Mouse (Mus musculus): ENCODE data around the gene Nxnl2.

Gene Nxnl2

GRCm38 (mm10) chr13:51170691-51171680 is at the start of gene Nxnl2:
Gene Nxnl2, plus strand, starts transcription at chr13:51171022.
- peak in 1 of 2 experiments; percentile 42 for DNase-seq (ENCODE audit: low spot score in 2 of 2)

GRCm38 (mm10) chr13:51121966-51122365 is 48.9 kb upstream of the Nxnl2 start:
- DNase-seq (ENCODE audit: low spot score in 2 of 2): no peak

- DNase-seq (ENCODE audit: low spot score in 2 of 2): no peak
Measured at GRCm38 (mm10) chr13:51122771-51123170, 48.1 kb upstream of the Nxnl2 start.

DNA sequence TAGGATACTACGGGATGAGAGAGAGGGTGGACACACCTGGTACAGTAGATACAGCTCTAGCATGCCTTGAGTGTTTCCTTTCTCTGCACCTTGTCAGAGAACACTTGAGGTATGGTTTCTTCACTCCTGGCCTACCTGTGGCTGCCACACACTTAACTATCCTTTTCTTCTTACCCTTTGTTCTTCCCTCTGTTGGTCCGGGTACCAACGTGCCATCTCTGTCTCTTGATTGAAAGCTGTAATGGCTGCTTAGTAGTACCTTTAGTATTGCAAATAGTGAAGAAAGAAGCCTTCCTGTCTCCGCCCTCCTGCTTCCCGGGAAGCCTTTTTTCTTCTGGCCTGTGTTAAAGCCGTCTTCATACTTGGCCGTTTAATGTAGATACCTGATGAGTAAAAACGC is 45.5 kb upstream of the Nxnl2 start:
- DNase-seq (ENCODE audit: low spot score in 2 of 2): no peak

GRCm38 (mm10) chr13:51127906-51128305 is 42.9 kb upstream of the Nxnl2 start:
- no peak for DNase-seq (ENCODE audit: low spot score in 2 of 2)

DNA sequence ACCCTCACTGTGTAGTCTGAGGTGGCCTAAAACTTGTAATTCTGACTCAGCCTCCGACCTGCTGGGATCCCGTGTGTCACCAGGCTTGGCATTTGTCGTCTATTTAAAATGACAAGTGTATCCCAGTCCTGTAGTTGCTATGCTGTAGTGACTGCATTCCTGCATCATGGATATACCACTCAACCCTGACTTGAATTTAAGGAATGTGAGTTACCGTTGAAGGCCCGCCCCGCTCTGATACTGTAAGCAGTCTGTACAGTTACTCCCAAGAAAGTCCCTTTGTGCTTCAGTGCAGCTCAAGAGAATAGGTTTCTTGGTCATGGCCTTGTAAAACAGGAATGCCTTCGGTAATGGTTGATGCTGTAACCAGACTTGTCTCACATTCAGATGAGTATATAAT is 42.4 kb upstream of the Nxnl2 start:
- DNase-seq (ENCODE audit: low spot score in 2 of 2): no peak

- DNase-seq (ENCODE audit: low spot score in 2 of 2): no peak
Measured at GRCm38 (mm10) chr13:51131179-51131578, 39.6 kb upstream of the Nxnl2 start.

GRCm38 (mm10) chr13:51136315-51136714 is 34.5 kb upstream of the Nxnl2 start:
- no peak for DNase-seq (ENCODE audit: low spot score in 2 of 2)

DNA sequence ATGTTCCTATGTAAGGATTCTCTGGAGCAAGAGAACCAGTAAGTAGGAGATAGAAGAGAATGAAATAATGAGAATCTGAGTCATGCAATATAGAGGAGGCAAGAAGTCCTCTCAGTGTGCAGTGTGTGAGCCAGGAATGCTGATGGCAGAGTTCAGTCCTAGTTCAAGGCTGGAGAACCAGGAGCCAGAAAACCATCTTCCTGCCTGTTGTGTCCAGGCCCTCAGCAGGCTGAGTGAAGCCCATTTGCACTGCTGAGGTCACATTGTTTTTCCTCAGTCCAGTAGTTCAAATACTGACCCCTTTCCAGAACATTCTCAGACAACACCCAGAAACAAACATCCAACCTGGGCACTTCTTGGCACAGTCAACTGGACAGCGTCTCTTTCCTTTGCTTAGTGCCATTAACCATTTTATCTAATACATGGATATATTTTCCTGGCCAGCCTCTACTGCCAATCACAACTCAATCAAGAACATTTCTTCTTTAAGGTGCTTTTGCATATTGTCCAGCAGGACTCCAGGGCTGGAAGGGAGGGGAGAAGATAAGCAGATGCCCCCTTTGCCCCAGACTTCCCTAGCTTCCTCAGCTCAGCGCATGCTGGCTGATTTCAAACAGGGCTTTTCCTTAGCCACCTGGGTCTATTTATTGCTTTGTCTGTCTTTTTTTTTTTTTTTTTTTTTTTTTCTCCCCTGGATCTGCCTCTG is 33.7 kb upstream of the Nxnl2 start:
- no peak for DNase-seq (ENCODE audit: low spot score in 2 of 2)

- DNase-seq (ENCODE audit: low spot score in 2 of 2): no peak
Measured at GRCm38 (mm10) chr13:51137702-51138031, 33.2 kb upstream of the Nxnl2 start.

GRCm38 (mm10) chr13:51147106-51147505 is 23.7 kb upstream of the Nxnl2 start:
- no peak for DNase-seq (ENCODE audit: low spot score in 2 of 2)

DNA sequence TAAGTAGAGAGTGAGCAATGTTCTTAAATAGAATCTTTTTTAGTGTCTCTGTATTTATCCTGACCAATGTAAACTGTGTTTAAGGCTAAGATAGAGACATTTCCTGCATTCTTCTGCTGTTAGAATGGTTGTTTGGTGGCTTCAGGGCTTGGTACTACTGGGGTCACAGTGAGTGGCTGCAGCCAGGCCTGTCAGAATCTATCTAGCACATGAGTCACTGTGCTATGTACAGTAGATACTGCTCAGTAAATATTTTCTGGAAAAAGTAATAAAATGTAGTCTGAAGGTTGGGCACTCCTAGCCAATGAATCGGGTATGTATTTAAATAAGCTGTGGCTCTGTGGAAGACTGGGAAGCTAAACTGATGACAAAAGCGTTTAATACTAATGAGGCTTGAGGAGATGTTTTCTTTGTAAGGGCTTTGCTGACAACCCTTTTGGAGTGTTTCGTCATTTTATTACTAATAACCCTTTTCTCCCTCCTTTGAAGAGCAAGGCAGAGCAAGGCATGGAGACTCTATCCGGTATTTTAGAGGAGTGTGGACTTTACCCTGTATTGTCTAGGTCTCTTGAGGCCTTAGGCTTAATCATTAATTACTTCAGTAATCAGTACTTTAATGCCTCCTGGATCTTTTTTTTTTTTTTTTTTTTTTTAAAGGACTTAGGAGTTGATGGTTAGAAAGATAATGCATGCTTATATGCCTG is 17.7 kb upstream of the Nxnl2 start:
- no peak for DNase-seq (ENCODE audit: low spot score in 2 of 2)

- DNase-seq (ENCODE audit: low spot score in 2 of 2): no peak
Measured at GRCm38 (mm10) chr13:51153670-51154030, 17.2 kb upstream of the Nxnl2 start.

DNA sequence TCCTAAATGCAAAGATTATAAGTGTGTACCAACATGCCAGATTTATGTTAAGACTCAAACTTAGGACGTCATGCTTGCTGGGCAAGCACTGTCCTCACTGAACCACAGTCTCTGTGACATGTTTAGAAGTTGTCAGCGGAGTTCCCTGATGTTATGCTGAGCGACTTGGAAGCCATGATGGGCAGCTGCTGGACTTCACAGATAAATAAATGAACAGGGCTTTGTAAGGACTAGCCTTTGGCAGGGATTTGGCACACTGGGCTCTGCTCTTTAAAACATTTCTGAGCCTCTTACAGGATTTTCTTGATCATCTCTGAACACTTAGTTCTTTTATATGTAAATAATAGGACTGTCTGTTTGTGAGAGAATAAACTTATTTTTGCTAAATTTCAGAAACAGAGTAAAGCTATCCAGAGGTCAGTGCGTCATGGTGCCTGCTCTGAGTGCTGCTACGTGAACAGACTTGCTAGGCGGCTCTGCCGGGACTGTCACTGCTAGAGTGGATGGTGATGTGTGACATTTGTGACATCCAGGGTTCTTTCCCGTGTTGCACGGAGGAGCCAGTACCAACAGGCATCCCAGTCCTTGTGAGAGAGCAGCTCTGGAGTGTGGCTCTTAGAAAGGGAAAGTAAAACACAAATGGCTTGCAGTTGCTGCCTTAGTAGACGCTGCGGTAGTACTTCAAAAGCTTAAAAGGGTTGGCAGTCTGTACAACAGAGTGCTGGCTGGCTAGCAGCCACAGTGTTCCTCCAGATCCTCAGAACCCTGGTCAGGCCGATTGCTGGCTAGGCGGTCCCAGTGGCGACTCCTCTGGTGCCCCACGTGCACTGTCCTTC is 15.4 kb upstream of the Nxnl2 start:
- no peak for DNase-seq (ENCODE audit: low spot score in 2 of 2)

GRCm38 (mm10) chr13:51156014-51156386 is 14.8 kb upstream of the Nxnl2 start:
- DNase-seq (ENCODE audit: low spot score in 2 of 2): no peak

GRCm38 (mm10) chr13:51157291-51157690 is 13.5 kb upstream of the Nxnl2 start:
- no peak for DNase-seq (ENCODE audit: low spot score in 2 of 2)

DNA sequence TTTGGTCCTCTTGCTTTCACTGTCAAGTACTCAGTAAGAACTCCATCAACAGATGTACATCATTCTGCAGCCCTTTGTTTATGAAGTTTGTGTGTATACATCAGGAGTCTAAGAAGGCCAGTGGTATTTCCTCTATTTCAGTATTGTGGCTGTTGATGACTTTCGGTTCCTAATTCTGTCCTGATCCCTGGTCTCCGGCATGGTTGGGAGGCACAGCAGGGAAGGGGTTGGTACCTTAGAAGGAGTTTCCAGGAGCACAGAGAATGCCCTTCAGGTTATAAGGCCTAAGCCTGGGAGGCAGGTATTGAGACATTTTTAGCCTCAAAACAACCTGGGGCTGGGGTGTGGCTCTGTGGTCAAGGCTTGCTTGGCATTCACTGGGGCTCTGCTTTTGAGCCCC is 9.2 kb upstream of the Nxnl2 start:
- no peak for DNase-seq (ENCODE audit: low spot score in 2 of 2)

DNA sequence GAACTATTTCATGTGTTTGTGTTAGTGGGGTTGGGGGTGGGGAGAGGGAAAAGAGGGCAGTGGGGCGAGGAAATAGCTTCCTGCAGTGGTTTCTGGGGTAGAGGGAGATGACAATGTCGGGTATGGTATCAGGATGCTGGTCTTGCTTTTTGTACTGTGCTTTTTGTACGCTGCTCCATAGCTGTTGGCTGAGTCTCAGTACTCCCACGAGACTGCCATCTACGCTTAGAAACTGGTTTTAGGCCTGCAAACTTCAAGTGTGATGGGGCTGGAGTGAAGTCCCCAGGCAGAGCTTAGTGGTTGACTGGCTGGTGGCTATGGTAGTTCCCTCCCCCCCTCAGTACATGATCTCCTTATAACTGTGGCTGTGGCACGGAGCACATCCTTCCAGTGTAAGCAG is 8.6 kb upstream of the Nxnl2 start:
- DNase-seq (ENCODE audit: low spot score in 2 of 2): no peak

- no peak for DNase-seq (ENCODE audit: low spot score in 2 of 2)
Measured at GRCm38 (mm10) chr13:51166711-51167110, 4.1 kb upstream of the Nxnl2 start.

DNA sequence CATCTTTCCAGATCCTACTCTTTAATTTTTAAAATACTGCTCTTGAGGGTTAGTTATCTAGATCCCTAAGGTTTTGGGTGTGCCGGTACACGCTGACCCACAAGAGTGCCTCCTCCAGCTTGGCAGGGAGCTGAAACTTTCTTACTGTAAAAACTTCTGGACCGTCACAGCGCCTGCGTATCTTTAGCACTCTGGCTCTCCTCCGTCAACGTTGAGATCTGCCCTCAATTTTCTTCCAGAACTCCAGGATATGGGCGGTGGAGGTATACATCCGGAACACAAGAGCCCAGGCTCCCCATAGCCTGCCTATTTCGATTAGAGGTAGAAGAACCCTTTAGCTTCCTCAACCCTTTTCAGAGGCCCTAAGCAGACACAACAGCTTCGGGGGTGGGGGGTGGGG is 607 bp upstream of the Nxnl2 start:
- DNase-seq (ENCODE audit: low spot score in 2 of 2): no peak

GRCm38 (mm10) chr13:51172601-51173000 is 1.8 kb downstream of the Nxnl2 start:
- no peak for DNase-seq (ENCODE audit: low spot score in 2 of 2)

DNA sequence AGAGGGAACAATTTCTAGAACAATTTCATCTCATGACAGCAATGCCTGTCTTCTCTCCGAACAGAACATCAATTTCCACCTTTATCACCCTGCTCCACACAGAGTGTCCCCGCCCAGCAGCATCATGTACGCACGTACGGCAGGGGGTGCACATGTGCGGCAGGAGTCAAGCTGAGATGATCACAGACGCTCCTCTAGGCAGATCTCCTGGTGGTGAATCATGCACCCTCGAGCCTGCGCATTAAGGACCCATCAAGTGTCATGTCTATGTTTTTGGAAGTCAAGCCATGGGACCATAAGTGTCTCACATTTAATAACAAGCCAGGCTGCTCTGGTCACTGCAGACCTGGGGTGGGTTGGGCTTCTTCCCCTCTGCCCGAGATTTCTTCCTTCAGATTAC is 8.1 kb downstream of the Nxnl2 start:
- DNase-seq (ENCODE audit: low spot score in 2 of 2): no peak
